Mouse (Mus musculus): ENCODE data around the gene Map4.

DNA sequence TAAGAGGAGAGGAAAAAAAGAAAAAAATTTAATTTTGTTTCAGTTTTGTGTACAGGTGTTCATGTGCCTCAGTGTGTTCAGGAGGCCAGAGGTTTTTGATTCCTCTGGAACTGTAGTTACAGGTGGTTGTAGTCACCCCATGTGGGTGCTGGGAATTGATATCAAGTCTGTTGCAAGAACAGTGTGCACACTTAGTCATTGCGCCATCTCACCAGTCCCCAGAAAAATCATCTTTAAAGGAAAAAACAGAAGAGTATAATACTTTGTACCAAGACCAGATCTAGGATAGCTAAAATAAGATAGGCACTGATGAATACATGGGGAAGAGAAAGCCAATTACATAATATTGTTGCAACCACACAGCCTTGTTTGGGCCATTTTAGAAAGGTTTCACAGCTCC lies 90.2 kb downstream of the Map4 start:
- TF ChIP-seq CTCF (IDR thresholded peaks at IDR 0.05; ENCODE audit: borderline replicate concordance, insufficient read depth, low read length) (no peak), POLR2A (IDR thresholded peaks at IDR 0.05; ENCODE audit: low read depth, low read length) (no peak)

All from embryonic fibroblast, embryonic 13.5 days (primary cell).